Mouse (Mus musculus): Measurements from ENCODE around the gene Mybpc2. TPM values are rescaled to one million over a fixed set of nuclear protein-coding genes. Genes with fewer than 3 reads are reported as not detected.

Gene Mybpc2
- polyA plus RNA-seq, 1 experiment from 2014 or later = 0.18 TPM

GRCm38 (mm10) chr7:44560435-44561400 is 36.3 kb upstream of the Mybpc2 start:
- Histone ChIP-seq H3K36me3 (ENCODE audit: control insufficient read depth, insufficient read depth, low read length) (no peaks in the 10 kb centered on the region), H3K27me3 (ENCODE audit: control insufficient read depth, insufficient read depth, low read length) (no peaks in the 10 kb centered on the region), H3K4me3 (ENCODE audit: low read length) (no peak overlapping the region), H3K4me2 (replicated peaks; ENCODE audit: low read depth, low read length) (no peak overlapping the region), H3K27ac (ENCODE audit: low read depth, low read length) (no peak overlapping the region), H3K4me1 (ENCODE audit: control insufficient read depth, insufficient read depth, low read length) (no peaks in the 10 kb centered on the region), H3K9ac (ENCODE audit: low read depth, low read length) (no peak overlapping the region), H3K9me3 (ENCODE audit: control insufficient read depth, low read length) (no peaks in the 10 kb centered on the region)
- 48% methylated on average over 18 of the region's 18 CpGs for WGBS
- ATAC-seq (ENCODE audit: low FRiP score, low TSS enrichment) = peak; percentile 72

GRCm38 (mm10) chr7:44557629-44558028 is 33.2 kb upstream of the Mybpc2 start:
- Histone ChIP-seq H3K9ac (ENCODE audit: low read depth, low read length) (no peak overlapping the region), H3K4me1 (ENCODE audit: control insufficient read depth, insufficient read depth, low read length) (no peaks in the 10 kb centered on the region), H3K4me2 (replicated peaks; ENCODE audit: low read depth, low read length) (no peak overlapping the region), H3K27me3 (ENCODE audit: control insufficient read depth, insufficient read depth, low read length) (no peaks in the 10 kb centered on the region), H3K27ac (ENCODE audit: low read depth, low read length) (no peak overlapping the region), H3K9me3 (ENCODE audit: control insufficient read depth, low read length) (no peaks in the 10 kb centered on the region), H3K36me3 (ENCODE audit: control insufficient read depth, insufficient read depth, low read length) (no peaks in the 10 kb centered on the region), H3K4me3 (ENCODE audit: low read length) (no peak overlapping the region)
- 58% methylated on average over 2 of the region's 2 CpGs for WGBS
- no peak for ATAC-seq (ENCODE audit: low FRiP score, low TSS enrichment)

GRCm38 (mm10) chr7:44553826-44554225 is 29.4 kb upstream of the Mybpc2 start, which contains the start of gene Nr1h2:
Gene Nr1h2, minus strand, starts transcription at chr7:44553951.
- H3K9me3 ChIP-seq (ENCODE audit: control insufficient read depth, low read length) = no peaks in the 10 kb centered on the region
- H3K27me3 ChIP-seq (ENCODE audit: control insufficient read depth, insufficient read depth, low read length) = no peaks in the 10 kb centered on the region
- peak within 1 kb of the TSS; percentile 63 for H3K4me2 ChIP-seq (replicated peaks; ENCODE audit: low read depth, low read length)
- peaks cover 27% of the 10 kb centered on the region for H3K36me3 ChIP-seq (ENCODE audit: control insufficient read depth, insufficient read depth, low read length)
- no peaks in the 10 kb centered on the region for H3K4me1 ChIP-seq (ENCODE audit: control insufficient read depth, insufficient read depth, low read length)
- peak; percentile 71 for ATAC-seq (ENCODE audit: low FRiP score, low TSS enrichment)
- WGBS = under 1% methylated on average over 22 of the region's 22 CpGs
- H3K9ac ChIP-seq (ENCODE audit: low read depth, low read length) = peak within 1 kb of the TSS; percentile 64; the same call in 1 of the 2 replicates
- H3K4me3 ChIP-seq (ENCODE audit: low read length) = peak within 1 kb of the TSS; percentile 63
- peak within 1 kb of the TSS; percentile 96 for H3K27ac ChIP-seq (ENCODE audit: low read depth, low read length)

- H3K9ac ChIP-seq (ENCODE audit: low read depth, low read length) = peak overlapping the region; percentile 64; the same call in 1 of the 2 replicates
- H3K4me3 ChIP-seq (ENCODE audit: low read length) = peak overlapping the region; percentile 63
- peak overlapping the region; percentile 63 for H3K4me2 ChIP-seq (replicated peaks; ENCODE audit: low read depth, low read length)
- H3K36me3 ChIP-seq (ENCODE audit: control insufficient read depth, insufficient read depth, low read length) = peaks cover 27% of the 10 kb centered on the region
- H3K9me3 ChIP-seq (ENCODE audit: control insufficient read depth, low read length) = no peaks in the 10 kb centered on the region
- peak overlapping the region; percentile 96 for H3K27ac ChIP-seq (ENCODE audit: low read depth, low read length)
- WGBS = 1% methylated on average over 32 of the region's 32 CpGs
- no peaks in the 10 kb centered on the region for H3K4me1 ChIP-seq (ENCODE audit: control insufficient read depth, insufficient read depth, low read length)
- peak; percentile 79 for ATAC-seq (ENCODE audit: low FRiP score, low TSS enrichment)
- no peaks in the 10 kb centered on the region for H3K27me3 ChIP-seq (ENCODE audit: control insufficient read depth, insufficient read depth, low read length)
Measured at GRCm38 (mm10) chr7:44553196-44553764, 28.8 kb upstream of the Mybpc2 start.

- Histone ChIP-seq H3K9ac (ENCODE audit: low read depth, low read length) (no peak overlapping the region), H3K4me3 (ENCODE audit: low read length) (peak overlapping the region; percentile 63; the same call in 1 of the 2 replicates), H3K9me3 (ENCODE audit: control insufficient read depth, low read length) (no peaks in the 10 kb centered on the region), H3K27ac (ENCODE audit: low read depth, low read length) (no peak overlapping the region), H3K4me1 (ENCODE audit: control insufficient read depth, insufficient read depth, low read length) (peaks cover 4% of the 10 kb centered on the region), H3K4me2 (replicated peaks; ENCODE audit: low read depth, low read length) (peak overlapping the region; percentile 63), H3K27me3 (ENCODE audit: control insufficient read depth, insufficient read depth, low read length) (no peaks in the 10 kb centered on the region), H3K36me3 (ENCODE audit: control insufficient read depth, insufficient read depth, low read length) (peaks cover 27% of the 10 kb centered on the region)
- no peak for ATAC-seq (ENCODE audit: low FRiP score, low TSS enrichment)
- 88% methylated on average over 30 of the region's 31 CpGs for WGBS
Measured at GRCm38 (mm10) chr7:44552141-44552908, 27.9 kb upstream of the Mybpc2 start.

GRCm38 (mm10) chr7:44551731-44552130 is 27.3 kb upstream of the Mybpc2 start:
- no peak for ATAC-seq (ENCODE audit: low FRiP score, low TSS enrichment)
- peaks cover 4% of the 10 kb centered on the region for H3K4me1 ChIP-seq (ENCODE audit: control insufficient read depth, insufficient read depth, low read length)
- H3K4me2 ChIP-seq (replicated peaks; ENCODE audit: low read depth, low read length) = no peak overlapping the region
- no peaks in the 10 kb centered on the region for H3K27me3 ChIP-seq (ENCODE audit: control insufficient read depth, insufficient read depth, low read length)
- WGBS = 87% methylated on average over 22 of the region's 22 CpGs
- H3K27ac ChIP-seq (ENCODE audit: low read depth, low read length) = no peak overlapping the region
- no peak overlapping the region for H3K9ac ChIP-seq (ENCODE audit: low read depth, low read length)
- no peak overlapping the region for H3K4me3 ChIP-seq (ENCODE audit: low read length)
- peaks cover 27% of the 10 kb centered on the region for H3K36me3 ChIP-seq (ENCODE audit: control insufficient read depth, insufficient read depth, low read length)
- H3K9me3 ChIP-seq (ENCODE audit: control insufficient read depth, low read length) = no peaks in the 10 kb centered on the region

GRCm38 (mm10) chr7:44551301-44551700 is 26.8 kb upstream of the Mybpc2 start:
- Histone ChIP-seq H3K27me3 (ENCODE audit: control insufficient read depth, insufficient read depth, low read length) (no peaks in the 10 kb centered on the region), H3K9ac (ENCODE audit: low read depth, low read length) (no peak overlapping the region), H3K4me2 (replicated peaks; ENCODE audit: low read depth, low read length) (no peak overlapping the region), H3K36me3 (ENCODE audit: control insufficient read depth, insufficient read depth, low read length) (peaks cover 27% of the 10 kb centered on the region), H3K4me1 (ENCODE audit: control insufficient read depth, insufficient read depth, low read length) (peaks cover 4% of the 10 kb centered on the region), H3K4me3 (ENCODE audit: low read length) (no peak overlapping the region), H3K27ac (ENCODE audit: low read depth, low read length) (no peak overlapping the region), H3K9me3 (ENCODE audit: control insufficient read depth, low read length) (no peaks in the 10 kb centered on the region)
- 95% methylated on average over 21 of the region's 21 CpGs for WGBS
- ATAC-seq (ENCODE audit: low FRiP score, low TSS enrichment) = no peak

GRCm38 (mm10) chr7:44550409-44550678 is 25.9 kb upstream of the Mybpc2 start:
- Histone ChIP-seq H3K36me3 (ENCODE audit: control insufficient read depth, insufficient read depth, low read length) (peaks cover 27% of the 10 kb centered on the region), H3K4me1 (ENCODE audit: control insufficient read depth, insufficient read depth, low read length) (peaks cover 4% of the 10 kb centered on the region), H3K27ac (ENCODE audit: low read depth, low read length) (no peak overlapping the region), H3K27me3 (ENCODE audit: control insufficient read depth, insufficient read depth, low read length) (no peaks in the 10 kb centered on the region), H3K4me2 (replicated peaks; ENCODE audit: low read depth, low read length) (no peak overlapping the region), H3K4me3 (ENCODE audit: low read length) (no peak overlapping the region), H3K9me3 (ENCODE audit: control insufficient read depth, low read length) (no peaks in the 10 kb centered on the region), H3K9ac (ENCODE audit: low read depth, low read length) (no peak overlapping the region)
- no peak for ATAC-seq (ENCODE audit: low FRiP score, low TSS enrichment)
- WGBS = 95% methylated on average over 12 of the region's 12 CpGs
